Mouse (Mus musculus) forebrain, embryonic 15.5 days (tissue): ENCODE results near the gene Limch1. TPM values are rescaled to one million over a fixed set of nuclear protein-coding genes. Genes with fewer than 3 reads are reported as not detected.

Experiments
- ATAC-seq: fragments of 200-750 bp; cut with Nextera tagmentation; replicated peaks from 2 replicates; pipeline ENCODE4 v1.8.0; 2017; ENCODE audit warnings: mild to moderate bottlenecking, moderate TSS enrichment, moderate library complexity
- H3K27ac ChIP-seq: fragments of 300-500 bp; sonication (generic); replicated peaks from 2 replicates; pipeline ENCODE4 v1.5.1; 2015; ENCODE audit warnings: mild to moderate bottlenecking, inconsistent platforms
- H3K27me3 ChIP-seq: fragments of 300-500 bp; sonication (generic); 2 replicates; pipeline ENCODE4 v1.6.1; 2015; ENCODE audit warnings: inconsistent platforms
- H3K36me3 ChIP-seq: fragments of 300-500 bp; sonication (generic); 2 replicates; pipeline ENCODE4 v1.6.1; 2015; ENCODE audit warnings: mild to moderate bottlenecking, inconsistent platforms
- H3K4me1 ChIP-seq: fragments of 300-500 bp; sonication (generic); 2 replicates; pipeline ENCODE4 v1.6.1; 2015; ENCODE audit warnings: inconsistent platforms
- H3K4me2 ChIP-seq: fragments of 300-500 bp; sonication (generic); replicated peaks from 2 replicates; pipeline ENCODE4 v1.6.1; 2015; ENCODE audit warnings: mild to moderate bottlenecking, inconsistent platforms
- H3K4me3 ChIP-seq: fragments of 300-500 bp; sonication (generic); 2 replicates; pipeline ENCODE4 v1.5.1; 2015; ENCODE audit warnings: mild to moderate bottlenecking, inconsistent platforms
- H3K9ac ChIP-seq: fragments of 300-500 bp; sonication (generic); replicated peaks from 2 replicates; pipeline ENCODE4 v1.6.1; 2015; ENCODE audit warnings: mild to moderate bottlenecking, inconsistent platforms
- H3K9me3 ChIP-seq: fragments of 300-500 bp; sonication (generic); 2 replicates; pipeline ENCODE4 v1.6.1; 2016; ENCODE audit warnings: inconsistent platforms
- WGBS: fragments of 180-500 bp; shearing (Covaris S2); methylation state at CpG from one replicate; pipeline ENCODE4 v1.1.7; 2015; ENCODE audit warnings: mixed read lengths; 5-methylcytosine and 5-hydroxymethylcytosine counted together
- microRNA-seq: library from miRNA; unstranded; fragments of <30 nt; microRNA quantifications from one replicate; pipeline ENCODE4, GENCODE M21; 2016
- polyA plus RNA-seq: library from polyadenylated mRNA; unstranded; fragments of >200 nt; fragmentation: Nextera tagmentation; extraction: Ambion mirVana; gene quantifications from 2 replicates; pipeline ENCODE4 v1.2.1, GENCODE M21; 2015

The Limch1 gene
- polyA plus RNA-seq, 1 experiment from 2014 or later: 84.3 TPM

- peaks cover 91% of the 10 kb centered on the region for H3K27me3 ChIP-seq
- H3K4me2 ChIP-seq: no peak overlapping the region
- H3K4me1 ChIP-seq: peaks cover 11% of the 10 kb centered on the region
- under 1% methylated on average over 32 of the region's 32 CpGs for WGBS
- H3K36me3 ChIP-seq: no peaks in the 10 kb centered on the region
- ATAC-seq: no peak
- H3K9ac ChIP-seq: no peak overlapping the region
- H3K9me3 ChIP-seq: no peaks in the 10 kb centered on the region
- H3K4me3 ChIP-seq: no peak overlapping the region
- no peak overlapping the region for H3K27ac ChIP-seq
Measured at GRCm38 (mm10) chr5:67099393-67100271, 354.0 kb downstream of the Limch1 start.

DNA sequence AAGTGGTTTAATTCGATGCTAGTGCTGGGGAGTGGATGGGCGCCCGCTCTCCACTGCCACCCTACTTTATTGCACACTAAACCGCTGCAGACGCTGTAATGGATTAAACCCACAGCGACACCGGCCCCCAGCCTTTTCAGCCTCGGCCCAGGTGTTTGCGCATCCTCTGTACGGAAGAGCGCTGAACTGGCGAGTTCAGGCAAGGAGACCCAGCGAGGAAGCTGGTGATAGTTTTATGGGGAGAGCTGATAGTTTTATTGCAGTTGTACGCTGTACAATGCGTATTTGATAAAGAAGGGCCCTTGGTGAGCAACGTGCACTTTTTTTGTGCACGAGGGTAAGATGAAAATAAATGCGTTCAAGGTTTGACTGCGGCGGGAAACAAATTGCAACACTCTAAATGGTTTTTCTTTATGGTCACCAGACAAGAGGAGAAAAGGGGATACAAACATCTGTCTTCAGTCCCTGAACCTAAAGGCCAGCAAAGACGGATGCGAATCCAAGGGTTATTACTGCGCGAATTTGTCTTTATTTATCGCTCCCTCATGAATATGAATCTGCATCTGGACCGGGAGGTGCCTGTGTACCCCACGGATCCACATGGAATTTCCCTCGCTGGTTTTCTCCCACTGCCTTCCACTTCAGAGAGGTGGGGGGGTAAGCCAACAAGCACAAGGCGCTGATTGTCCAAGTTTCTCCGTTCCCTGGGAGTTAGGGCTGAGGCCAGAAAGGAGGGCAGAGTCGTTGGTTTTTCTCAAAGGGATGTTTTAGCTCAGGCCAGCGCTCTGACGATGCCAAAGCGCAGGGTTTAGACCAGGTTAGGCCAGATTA is 355.2 kb downstream of the Limch1 start:
- Histone ChIP-seq H3K27me3 (peaks cover 87% of the 10 kb centered on the region), H3K36me3 (no peaks in the 10 kb centered on the region), H3K4me2 (no peak overlapping the region), H3K4me1 (peaks cover 9% of the 10 kb centered on the region), H3K4me3 (no peak overlapping the region), H3K9me3 (no peaks in the 10 kb centered on the region), H3K27ac (no peak overlapping the region), H3K9ac (no peak overlapping the region)
- ATAC-seq: no peak
- under 1% methylated on average over 34 of the region's 34 CpGs for WGBS

- no peak overlapping the region for H3K9ac ChIP-seq
- H3K4me3 ChIP-seq: no peak overlapping the region
- no peak overlapping the region for H3K4me2 ChIP-seq
- H3K36me3 ChIP-seq: no peaks in the 10 kb centered on the region
- no peak for ATAC-seq
- H3K9me3 ChIP-seq: no peaks in the 10 kb centered on the region
- WGBS: under 1% methylated on average over 9 of the region's 9 CpGs
- no peak overlapping the region for H3K27ac ChIP-seq
- peaks cover 86% of the 10 kb centered on the region for H3K27me3 ChIP-seq
- peaks cover 3% of the 10 kb centered on the region for H3K4me1 ChIP-seq
Measured at GRCm38 (mm10) chr5:67101395-67101760, 355.8 kb downstream of the Limch1 start.

DNA sequence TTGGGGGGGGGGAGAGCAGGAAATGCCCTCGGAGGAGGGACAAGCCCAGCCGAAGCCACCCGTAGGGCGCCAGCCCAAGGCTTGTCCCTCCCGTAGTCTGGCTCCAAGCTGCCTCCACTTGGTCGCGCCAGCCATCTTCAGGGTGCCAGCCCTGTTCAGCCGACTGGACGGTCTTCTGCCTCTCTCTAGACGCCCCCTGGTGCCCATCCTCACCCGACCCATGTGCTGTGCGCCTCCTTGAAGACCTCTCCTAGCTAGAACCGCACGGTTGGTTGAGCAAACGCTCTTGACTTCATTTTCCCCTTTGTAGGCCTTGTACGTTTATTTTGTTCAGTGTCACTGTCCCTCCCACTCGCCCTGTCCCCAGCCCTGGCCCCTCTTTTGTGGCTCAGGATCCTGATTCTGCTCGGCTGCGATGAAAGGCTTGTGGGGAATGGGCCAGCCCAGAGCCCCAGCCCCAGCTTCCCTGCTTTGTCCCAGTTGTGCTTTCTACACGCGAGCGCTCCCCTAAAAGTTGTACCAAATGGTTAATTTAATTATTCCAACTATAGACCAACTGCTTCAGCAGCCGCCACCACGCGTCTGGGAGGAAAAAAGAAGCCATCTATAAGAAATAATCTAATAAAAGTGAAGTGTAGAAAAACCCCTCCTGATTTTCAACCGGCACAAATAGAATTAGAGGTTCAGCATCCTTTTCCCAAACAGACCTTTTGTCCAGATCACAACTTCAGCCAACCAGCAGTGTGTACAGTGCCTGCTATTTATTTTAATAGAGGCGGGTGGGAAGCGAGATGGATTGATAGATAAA is 356.4 kb downstream of the Limch1 start:
- Histone ChIP-seq H3K27me3 (peaks cover 90% of the 10 kb centered on the region), H3K4me3 (no peak overlapping the region), H3K36me3 (no peaks in the 10 kb centered on the region), H3K4me2 (no peak overlapping the region), H3K9ac (no peak overlapping the region), H3K9me3 (no peaks in the 10 kb centered on the region), H3K4me1 (no peaks in the 10 kb centered on the region; the same call in 1 of the 2 replicates), H3K27ac (no peak overlapping the region)
- 2% methylated on average over 28 of the region's 28 CpGs for WGBS
- ATAC-seq: peak; percentile 66; the same call in 1 of the 2 replicates

DNA sequence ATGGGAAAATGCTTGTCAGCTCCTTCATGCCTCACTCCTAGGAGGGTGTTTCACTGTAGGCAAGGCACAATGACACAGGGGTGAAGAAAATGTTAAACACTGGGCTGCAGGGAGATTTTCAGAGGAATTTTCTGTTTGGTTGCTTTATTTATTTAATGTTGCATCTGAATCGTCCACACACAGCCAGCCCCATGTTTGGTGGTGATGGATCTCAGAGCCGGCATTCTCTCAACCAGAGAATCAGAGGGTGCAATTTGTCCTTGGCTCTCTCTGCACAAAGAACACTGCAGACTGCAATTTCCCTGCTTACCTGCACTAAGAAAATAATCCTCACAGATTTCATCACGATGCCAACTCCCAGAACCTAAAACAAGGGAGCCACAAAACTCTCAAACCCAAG is 357.4 kb downstream of the Limch1 start:
- Histone ChIP-seq H3K4me1 (no peaks in the 10 kb centered on the region; the same call in 1 of the 2 replicates), H3K4me2 (no peak overlapping the region), H3K9ac (no peak overlapping the region), H3K36me3 (no peaks in the 10 kb centered on the region), H3K4me3 (no peak overlapping the region), H3K27me3 (peaks cover 81% of the 10 kb centered on the region), H3K9me3 (no peaks in the 10 kb centered on the region), H3K27ac (no peak overlapping the region)
- no peak for ATAC-seq
- 5% methylated on average over 3 of the region's 3 CpGs for WGBS

DNA sequence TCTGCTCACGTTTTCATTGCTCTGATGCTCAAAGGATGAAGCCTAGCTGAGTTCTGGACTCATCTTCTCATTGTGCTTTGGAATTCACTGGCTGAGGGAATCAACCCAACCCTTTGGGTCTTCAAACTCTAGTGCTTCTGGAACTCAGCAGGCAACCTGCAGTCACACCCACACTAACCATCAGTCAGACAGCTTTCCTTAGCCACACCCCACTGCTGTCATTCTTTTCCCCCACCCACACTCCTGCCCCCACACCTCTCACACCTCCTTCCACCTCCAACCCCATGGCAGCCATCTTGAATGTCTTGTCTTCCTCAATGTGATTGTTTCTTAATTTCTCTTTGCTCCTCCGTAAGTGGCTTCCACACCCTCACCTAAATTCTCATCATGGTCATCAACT is 360.6 kb downstream of the Limch1 start:
- Histone ChIP-seq H3K4me2 (no peak overlapping the region), H3K27ac (no peak overlapping the region), H3K36me3 (no peaks in the 10 kb centered on the region), H3K27me3 (peaks cover 51% of the 10 kb centered on the region), H3K4me3 (no peak overlapping the region), H3K4me1 (no peaks in the 10 kb centered on the region), H3K9ac (no peak overlapping the region), H3K9me3 (no peaks in the 10 kb centered on the region)
- no peak for ATAC-seq
- WGBS: 88% methylated on average over 2 of the region's 2 CpGs

Small RNA genes lying within 50 kb of the gene (microRNA-seq; reads per million reads assigned to microRNA genes)
- not detected for gene Gm23841

Other genes starting within 250 kb of the Limch1 start
- 85.6 and 85.8 TPM in 2 replicates for gene Apbb2, start 127.0 kb upstream of the Limch1 start, polyA plus RNA-seq
- 1,253 and 1,277 TPM in 2 replicates for gene Uchl1, start 69.7 kb upstream of the Limch1 start, polyA plus RNA-seq